Mouse (Mus musculus) cerebellum, adult 9-11 months (tissue): ENCODE measurements around the gene Rbfox3.

Experiments
- DNase-seq: peaks from one replicate; pipeline ENCODE4 v3.0.0; 2022

Gene Rbfox3

GRCm38 (mm10) chr11:118911307-118912070, at the start of gene Rbfox3:
Rbfox3 (minus strand) TSS chr11:118911597.
- DNase-seq, result peak; percentile 88

GRCm38 (mm10) chr11:118960649-118961048, 49.3 kb upstream of the Rbfox3 start:
- peak; percentile 31 for DNase-seq

- DNase-seq, result peak; percentile 90
These were observed 45.7 kb upstream of the Rbfox3 start for GRCm38 (mm10) chr11:118957070-118957471.

GRCm38 (mm10) chr11:118955016-118955415, 43.6 kb upstream of the Rbfox3 start:
- no peak for DNase-seq

GRCm38 (mm10) chr11:118945868-118946267, 34.5 kb upstream of the Rbfox3 start:
- no peak for DNase-seq

- DNase-seq, result peak; percentile 36
These were observed 29.9 kb upstream of the Rbfox3 start for GRCm38 (mm10) chr11:118941268-118941667.

- peak; percentile 98 for DNase-seq
These were observed 29.1 kb upstream of the Rbfox3 start for GRCm38 (mm10) chr11:118940539-118940938.

GRCm38 (mm10) chr11:118939731-118940130, 28.3 kb upstream of the Rbfox3 start:
- peak; percentile 61 for DNase-seq

- DNase-seq, result no peak
These were observed 23.5 kb upstream of the Rbfox3 start for GRCm38 (mm10) chr11:118934925-118935324.

GRCm38 (mm10) chr11:118927081-118927480, 15.7 kb upstream of the Rbfox3 start:
- no peak for DNase-seq

- DNase-seq, result no peak
These were observed 10.5 kb upstream of the Rbfox3 start for GRCm38 (mm10) chr11:118921852-118922251.

GRCm38 (mm10) chr11:118916423-118917030, 5.1 kb upstream of the Rbfox3 start:
- no peak for DNase-seq

- no peak for DNase-seq
These were observed 4.5 kb upstream of the Rbfox3 start for GRCm38 (mm10) chr11:118915888-118916287.

- peak; percentile 55 for DNase-seq
These were observed 1.3 kb upstream of the Rbfox3 start for GRCm38 (mm10) chr11:118912686-118913085.

GRCm38 (mm10) chr11:118910756-118911155, 641 bp downstream of the Rbfox3 start:
- DNase-seq, result peak; percentile 55

- peak; percentile 84 for DNase-seq
These were observed 1.6 kb downstream of the Rbfox3 start for GRCm38 (mm10) chr11:118909814-118910201.

- peak; percentile 70 for DNase-seq
These were observed 2.2 kb downstream of the Rbfox3 start for GRCm38 (mm10) chr11:118908981-118909813.

GRCm38 (mm10) chr11:118908431-118908980, 2.9 kb downstream of the Rbfox3 start:
- DNase-seq, result peak; percentile 83

- no peak for DNase-seq
These were observed 3.7 kb downstream of the Rbfox3 start for GRCm38 (mm10) chr11:118907471-118908401.

- peak; percentile 74 for DNase-seq
These were observed 4.5 kb downstream of the Rbfox3 start for GRCm38 (mm10) chr11:118906824-118907470.

GRCm38 (mm10) chr11:118906131-118906823, 5.1 kb downstream of the Rbfox3 start:
- DNase-seq, result peak; percentile 72
